Mouse (Mus musculus) frontal cortex, adult (tissue): ENCODE results near the gene Nck2.
A peak's percentile ranks its signal among the peaks of the same experiment; 100 is the strongest.

Source experiments
- ATAC-seq: cut with Nextera tagmentation; 2 replicates; pipeline ENCODE4 v1.9.2; 2017; ENCODE audit warnings: mild to moderate bottlenecking, moderate library complexity, mixed read lengths; ENCODE audit not compliant: low TSS enrichment

Gene Nck2

GRCm38 (mm10) chr1:43468978-43469377 is 24.6 kb downstream of the Nck2 start:
- ATAC-seq: peak; percentile 58

- no peak for ATAC-seq
Observed at GRCm38 (mm10) chr1:43470421-43471179, 26.2 kb downstream of the Nck2 start.

GRCm38 (mm10) chr1:43471180-43472045 is 27.0 kb downstream of the Nck2 start:
- no peak for ATAC-seq

- ATAC-seq: no peak
Observed at GRCm38 (mm10) chr1:43472046-43472649, 27.8 kb downstream of the Nck2 start.

- ATAC-seq: peak; percentile 38
Observed at GRCm38 (mm10) chr1:43473734-43474534, 29.6 kb downstream of the Nck2 start.

- ATAC-seq: peak; percentile 7; the same call in 1 of the 2 replicates
Observed at GRCm38 (mm10) chr1:43474535-43475409, 30.4 kb downstream of the Nck2 start.

- ATAC-seq: no peak
Observed at GRCm38 (mm10) chr1:43477954-43478353, 33.6 kb downstream of the Nck2 start.

GRCm38 (mm10) chr1:43485204-43485603 is 40.8 kb downstream of the Nck2 start:
- no peak for ATAC-seq

- ATAC-seq: no peak
Observed at GRCm38 (mm10) chr1:43486500-43486899, 42.1 kb downstream of the Nck2 start.

- 0 out of 2 replicates have a peak, but pooled peaks have one; percentile 20 for ATAC-seq
Observed at GRCm38 (mm10) chr1:43486956-43487722, 42.8 kb downstream of the Nck2 start.

- peak; percentile 69 for ATAC-seq
Observed at GRCm38 (mm10) chr1:43489311-43489710, 44.9 kb downstream of the Nck2 start.

- ATAC-seq: no peak
Observed at GRCm38 (mm10) chr1:43491506-43492269, 47.3 kb downstream of the Nck2 start.

GRCm38 (mm10) chr1:43492803-43493437 is 48.5 kb downstream of the Nck2 start:
- ATAC-seq: no peak

GRCm38 (mm10) chr1:43496051-43496450 is 51.7 kb downstream of the Nck2 start:
- ATAC-seq: no peak

- no peak for ATAC-seq
Observed at GRCm38 (mm10) chr1:43496993-43497392, 52.6 kb downstream of the Nck2 start.

GRCm38 (mm10) chr1:43497951-43498350 is 53.6 kb downstream of the Nck2 start:
- ATAC-seq: no peak

GRCm38 (mm10) chr1:43500121-43500520 is 55.7 kb downstream of the Nck2 start:
- ATAC-seq: no peak

- ATAC-seq: peak; percentile 10; the same call in 1 of the 2 replicates
Observed at GRCm38 (mm10) chr1:43501143-43501919, 57.0 kb downstream of the Nck2 start.
